Mouse (Mus musculus): ENCODE data around the gene Myh14.

DNA sequence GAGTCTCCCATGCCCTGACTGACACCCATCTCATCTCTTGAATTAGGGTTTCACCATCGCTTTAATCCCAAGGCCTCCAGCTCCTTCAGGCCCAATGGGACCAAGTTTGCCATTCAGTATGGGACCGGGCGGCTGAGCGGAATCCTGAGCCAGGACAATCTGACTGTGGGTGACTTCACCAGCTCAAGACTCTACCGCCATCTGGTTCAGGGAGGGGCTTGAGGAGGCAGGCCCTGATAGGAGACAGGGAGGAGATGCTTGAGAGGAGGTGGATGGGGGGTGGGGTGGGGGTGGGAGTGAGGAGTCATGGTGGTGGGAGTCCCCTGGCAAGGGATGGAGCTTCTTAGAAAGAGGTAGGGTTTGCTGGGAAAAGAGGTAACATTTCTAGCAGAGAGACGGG is 89.0 kb downstream of the Myh14 start:
- no peak for TF ChIP-seq HCFC1 (IDR thresholded peaks at IDR 0.05; ENCODE audit: borderline replicate concordance, insufficient read depth, low read length)
- no peak for TF ChIP-seq MAFK (IDR thresholded peaks at IDR 0.05; ENCODE audit: insufficient read depth, low read depth, low read length)
- TF ChIP-seq ZNF384 (IDR thresholded peaks at IDR 0.05; ENCODE audit: low read depth, low read length) = no peak
- TF ChIP-seq CHD2 (IDR thresholded peaks at IDR 0.05; ENCODE audit: low read depth, low read length) = no peak
- TF ChIP-seq ZC3H11A (IDR thresholded peaks at IDR 0.05; ENCODE audit: borderline replicate concordance, low read depth, low read length) = no peak
